27 mouse cellular contexts compared by ENCODE assay signal in the genomic region with DNA sequence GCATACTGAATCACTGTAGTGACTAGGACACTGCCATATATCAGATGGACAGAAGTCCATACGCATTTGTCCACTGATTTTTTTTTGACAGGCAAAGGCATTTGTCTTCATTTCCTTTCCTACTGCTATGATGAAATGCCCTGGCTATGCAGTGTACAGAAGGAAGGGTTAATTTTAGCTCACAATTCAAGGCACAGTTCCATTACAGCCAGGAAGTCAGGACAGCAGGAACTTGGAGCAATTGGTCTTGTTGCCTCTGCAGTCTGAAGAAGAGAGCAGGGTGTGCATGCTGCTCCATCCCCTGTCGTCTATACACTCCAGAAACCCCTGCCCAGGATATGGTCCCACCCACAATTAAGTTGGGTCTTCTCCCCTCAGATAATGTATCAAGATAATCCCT. TPM values are rescaled to one million over a fixed set of nuclear protein-coding genes. Genes with fewer than 3 reads are reported as not detected.
DNase-seq lines count a peak whose midpoint lies in the region; ATAC-seq and TF ChIP-seq lines count a peak whose summit lies in the region.
"Had no signal": no experiment of that assay in that cellular context is flagged by ENCODE, and none has a peak within 500 bp of the region (broad histone marks: within the 10 kb centered on the region; RNA-seq: fewer than 3 reads in every experiment).

No protein-coding gene starts in this region.

- H3K9me3 ChIP-seq in heart, postnatal 0 days (replicated peaks; ENCODE audit: control insufficient read depth, low read length), result no peaks in the 10 kb centered on the region
- no peaks in the 10 kb centered on the region for H3K9me3 ChIP-seq in heart, embryonic 12.5 days (replicated peaks)
- no peaks in the 10 kb centered on the region for H3K9me3 ChIP-seq in lung, embryonic 14.5 days (ENCODE audit: low read depth, low read length)
- no peaks in the 10 kb centered on the region for H3K9me3 ChIP-seq in lung, embryonic 16.5 days (ENCODE audit: control insufficient read depth, low read length)
- no peaks in the 10 kb centered on the region for H3K9me3 ChIP-seq in midbrain, embryonic 11.5 days (ENCODE audit: control insufficient read depth, low read length)
- H3K9me3 ChIP-seq in midbrain, embryonic 14.5 days (ENCODE audit: control insufficient read depth, low read length), result no peaks in the 10 kb centered on the region
- H3K9me3 ChIP-seq: embryonic facial prominence, embryonic 13.5 days; embryonic facial prominence, embryonic 15.5 days; forebrain, embryonic 10.5 days; forebrain, embryonic 12.5 days had no signal

- H3K4me3 ChIP-seq in heart, postnatal 0 days (ENCODE audit: low read depth, low read length), result no peak overlapping the region
- no peak overlapping the region for H3K4me3 ChIP-seq in heart, embryonic 12.5 days
- H3K4me3 ChIP-seq in lung, embryonic 14.5 days (ENCODE audit: low read depth, low read length), result no peak overlapping the region
- H3K4me3 ChIP-seq in lung, embryonic 16.5 days (ENCODE audit: low read length), result no peak overlapping the region
- no peak overlapping the region for H3K4me3 ChIP-seq in midbrain, embryonic 11.5 days (ENCODE audit: low read depth, low read length)
- H3K4me3 ChIP-seq in midbrain, embryonic 14.5 days (replicated peaks; ENCODE audit: low read depth, low read length), result no peak overlapping the region
- H3K4me3 ChIP-seq: embryonic facial prominence, embryonic 13.5 days; embryonic facial prominence, embryonic 15.5 days; erythroblast, embryonic 14.5 days; forebrain, embryonic 10.5 days; forebrain, embryonic 12.5 days had no signal

- no peak for TF ChIP-seq EP300 in heart, postnatal 0 days (IDR thresholded peaks at IDR 0.05; ENCODE audit: low read depth)

- H3K4me1 ChIP-seq in heart, postnatal 0 days (ENCODE audit: control insufficient read depth, insufficient read depth), result no peaks in the 10 kb centered on the region
- 0 out of 2 replicates have a peak, but pooled peaks cover 3% of the 10 kb centered on the region for H3K4me1 ChIP-seq in heart, embryonic 12.5 days (replicated peaks)
- no peaks in the 10 kb centered on the region for H3K4me1 ChIP-seq in lung, embryonic 14.5 days (ENCODE audit: insufficient read depth)
- no peaks in the 10 kb centered on the region for H3K4me1 ChIP-seq in lung, embryonic 16.5 days (replicated peaks; ENCODE audit: control insufficient read depth, insufficient read depth, low read length)
- H3K4me1 ChIP-seq in midbrain, embryonic 11.5 days (ENCODE audit: control insufficient read depth, insufficient read depth, low read length), result no peaks in the 10 kb centered on the region
- H3K4me1 ChIP-seq in midbrain, embryonic 14.5 days (ENCODE audit: control insufficient read depth, insufficient read depth, low read length), result no peaks in the 10 kb centered on the region
- H3K4me1 ChIP-seq: embryonic facial prominence, embryonic 13.5 days; embryonic facial prominence, embryonic 15.5 days; forebrain, embryonic 10.5 days; forebrain, embryonic 12.5 days had no signal

- H3K36me3 ChIP-seq in heart, postnatal 0 days (replicated peaks; ENCODE audit: control insufficient read depth, insufficient read depth, low read length), result peaks cover 31% of the 10 kb centered on the region
- peaks cover 32% of the 10 kb centered on the region for H3K36me3 ChIP-seq in heart, embryonic 12.5 days
- peaks cover 49% of the 10 kb centered on the region for H3K36me3 ChIP-seq in lung, embryonic 14.5 days (ENCODE audit: insufficient read depth)
- peaks cover 17% of the 10 kb centered on the region for H3K36me3 ChIP-seq in lung, embryonic 16.5 days (ENCODE audit: control insufficient read depth, insufficient read depth, low read length)
- H3K36me3 ChIP-seq in midbrain, embryonic 11.5 days (ENCODE audit: control insufficient read depth, insufficient read depth, low read length), result 0 out of 2 replicates have a peak, but pooled peaks cover 2% of the 10 kb centered on the region
- peaks cover 69% of the 10 kb centered on the region for H3K36me3 ChIP-seq in midbrain, embryonic 14.5 days (ENCODE audit: control insufficient read depth, insufficient read depth, low read length)

- H3K9ac ChIP-seq in heart, postnatal 0 days (replicated peaks; ENCODE audit: low read depth, low read length), result no peak overlapping the region
- no peak overlapping the region for H3K9ac ChIP-seq in heart, embryonic 12.5 days
- no peak overlapping the region for H3K9ac ChIP-seq in lung, embryonic 14.5 days
- H3K9ac ChIP-seq in lung, embryonic 16.5 days (ENCODE audit: low read length), result no peak overlapping the region
- no peak overlapping the region for H3K9ac ChIP-seq in midbrain, embryonic 11.5 days (ENCODE audit: low read length)
- H3K9ac ChIP-seq in midbrain, embryonic 14.5 days (replicated peaks; ENCODE audit: low read length), result no peak overlapping the region
- H3K9ac ChIP-seq: embryonic facial prominence, embryonic 13.5 days; embryonic facial prominence, embryonic 15.5 days; forebrain, embryonic 12.5 days had no signal

- H3K27ac ChIP-seq in heart, postnatal 0 days (ENCODE audit: low read depth), result 0 out of 2 replicates have a peak overlapping the region, but pooled peaks have one; percentile 13
- H3K27ac ChIP-seq in heart, embryonic 12.5 days (ENCODE audit: poor library complexity, severe bottlenecking), result no peak overlapping the region
- no peak overlapping the region for H3K27ac ChIP-seq in lung, embryonic 14.5 days (ENCODE audit: low read depth)
- peak overlapping the region; percentile 41; the same call in 1 of the 2 replicates for H3K27ac ChIP-seq in lung, embryonic 16.5 days (ENCODE audit: low read length)
- no peak overlapping the region for H3K27ac ChIP-seq in midbrain, embryonic 11.5 days (ENCODE audit: low read depth, low read length)
- H3K27ac ChIP-seq in midbrain, embryonic 14.5 days (replicated peaks; ENCODE audit: low read depth, low read length), result no peak overlapping the region
- H3K27ac ChIP-seq: embryonic facial prominence, embryonic 13.5 days; embryonic facial prominence, embryonic 15.5 days; forebrain, embryonic 10.5 days; forebrain, embryonic 12.5 days had no signal

- no peak overlapping the region for H3K4me2 ChIP-seq in heart, postnatal 0 days (ENCODE audit: low read depth, low read length)
- H3K4me2 ChIP-seq in heart, embryonic 12.5 days, result no peak overlapping the region
- H3K4me2 ChIP-seq in lung, embryonic 14.5 days, result no peak overlapping the region
- H3K4me2 ChIP-seq in lung, embryonic 16.5 days (ENCODE audit: low read depth, low read length), result no peak overlapping the region
- no peak overlapping the region for H3K4me2 ChIP-seq in midbrain, embryonic 11.5 days
- no peak overlapping the region for H3K4me2 ChIP-seq in midbrain, embryonic 14.5 days (ENCODE audit: low read length)
- H3K4me2 ChIP-seq: embryonic facial prominence, embryonic 13.5 days; embryonic facial prominence, embryonic 15.5 days; forebrain, embryonic 12.5 days had no signal

- WGBS in heart, postnatal 0 days, result 46% methylated on average over 2 of the region's 2 CpGs
- WGBS in heart, embryonic 12.5 days, result 62% methylated on average over 2 of the region's 2 CpGs
- WGBS in lung, embryonic 14.5 days, result 80% methylated on average over 2 of the region's 2 CpGs
- WGBS in lung, embryonic 16.5 days, result 70% methylated on average over 2 of the region's 2 CpGs
- WGBS in midbrain, embryonic 11.5 days, result 83% methylated on average over 2 of the region's 2 CpGs
- WGBS in midbrain, embryonic 14.5 days, result 91% methylated on average over 2 of the region's 2 CpGs

- no peak for TF ChIP-seq CTCF in heart, postnatal 0 days (IDR thresholded peaks at IDR 0.05; ENCODE audit: low read depth)
- TF ChIP-seq CTCF in lung, embryonic 14.5 days (IDR thresholded peaks at IDR 0.05; ENCODE audit: low read depth), result no peak

- no peak for DNase-seq in heart, postnatal 0 days (ENCODE audit: low spot score)
- peak; percentile 49 for DNase-seq in lung, embryonic 14.5 days
- no peak for DNase-seq in lung, adult 18-20 months
- no peak for DNase-seq in lung, postnatal 10 days
- DNase-seq in midbrain, embryonic 11.5 days (ENCODE audit: low spot score, missing footprints), result peak; percentile 54
- DNase-seq in midbrain, embryonic 14.5 days, result no peak
- DNase-seq: adrenal gland, adult 2 months; adrenal gland, postnatal 10 days; adrenal gland, postnatal 25 days; cerebellum, adult 11 months; cerebellum, adult 18-20 months; cerebellum, adult 8-10 months; cerebellum, adult 9-11 months; cerebellum, postnatal 14 days; cerebellum, postnatal 36 days; embryo, embryonic 11 days had no signal

- no peak for ATAC-seq in heart, postnatal 0 days (ENCODE audit: insufficient read depth, low read depth)
- no peak for ATAC-seq in heart, embryonic 12.5 days (ENCODE audit: insufficient number of reproducible peaks, low FRiP score)
- ATAC-seq in lung, embryonic 14.5 days (ENCODE audit: insufficient read depth), result no peak
- ATAC-seq in lung, embryonic 16.5 days (ENCODE audit: low read depth), result peak; percentile 67; the same call in 1 of the 2 replicates
- ATAC-seq in midbrain, embryonic 11.5 days (ENCODE audit: low FRiP score), result no peak
- no peak for ATAC-seq in midbrain, embryonic 14.5 days (ENCODE audit: low FRiP score, low TSS enrichment)
- ATAC-seq: forebrain, embryonic 14.5 days had no signal

- H3K27me3 ChIP-seq in heart, postnatal 0 days (ENCODE audit: control insufficient read depth, insufficient read depth, low read length), result no peaks in the 10 kb centered on the region
- H3K27me3 ChIP-seq in heart, embryonic 12.5 days (replicated peaks), result no peaks in the 10 kb centered on the region
- H3K27me3 ChIP-seq in lung, embryonic 14.5 days (ENCODE audit: insufficient read depth, low read length), result no peaks in the 10 kb centered on the region
- H3K27me3 ChIP-seq in lung, embryonic 16.5 days (ENCODE audit: control insufficient read depth, insufficient read depth, low read depth, low read length), result no peaks in the 10 kb centered on the region
- H3K27me3 ChIP-seq in midbrain, embryonic 11.5 days (ENCODE audit: control insufficient read depth, insufficient read depth, low read length), result no peaks in the 10 kb centered on the region
- H3K27me3 ChIP-seq in midbrain, embryonic 14.5 days (ENCODE audit: control insufficient read depth, insufficient read depth, low read length), result no peaks in the 10 kb centered on the region
- H3K27me3 ChIP-seq: embryonic facial prominence, embryonic 13.5 days; embryonic facial prominence, embryonic 15.5 days; forebrain, embryonic 12.5 days had no signal

RNA-seq across cellular contexts. Expression of a gene that starts 13.5 kb away (rescaled TPM):
- total RNA-seq in heart, postnatal 0 days (2014; rRNA removed; ENCODE audit: low replicate concordance), result 7.1 and 9.4 TPM in 2 replicates
- polyA plus RNA-seq in heart, postnatal 0 days (2015; fragmentation: Nextera tagmentation; extraction: Ambion mirVana), result 5.6 and 6.4 TPM in 2 replicates
- 7.9 and 8.3 TPM in 2 replicates for polyA plus RNA-seq in heart, embryonic 12.5 days (2016; fragmentation: Nextera tagmentation; extraction: Ambion mirVana)
- 16.5 and 17.5 TPM in 2 replicates for polyA plus RNA-seq in lung, embryonic 14.5 days (2014; fragmentation: Nextera tagmentation; extraction: Ambion mirVana)
- polyA plus RNA-seq in lung, embryonic 16.5 days (2015; fragmentation: Nextera tagmentation; extraction: Ambion mirVana), result 11.8 and 12.2 TPM in 2 replicates
- polyA plus RNA-seq in midbrain, embryonic 11.5 days (2014; fragmentation: Nextera tagmentation; extraction: Ambion mirVana), result 10.2 and 11.5 TPM in 2 replicates
- polyA plus RNA-seq in midbrain, embryonic 14.5 days (2014; fragmentation: Nextera tagmentation; extraction: Ambion mirVana), result 28.5 and 31.1 TPM in 2 replicates

RNA-seq across cellular contexts. Expression of a gene that starts 21.6 kb away (rescaled TPM):
- 13.6 and 15.8 TPM in 2 replicates for total RNA-seq in heart, postnatal 0 days (2014; rRNA removed; ENCODE audit: low replicate concordance)
- polyA plus RNA-seq in heart, postnatal 0 days (2015; fragmentation: Nextera tagmentation; extraction: Ambion mirVana), result 6.8 and 7.6 TPM in 2 replicates
- polyA plus RNA-seq in heart, embryonic 12.5 days (2016; fragmentation: Nextera tagmentation; extraction: Ambion mirVana), result 21.0 and 21.1 TPM in 2 replicates
- polyA plus RNA-seq in lung, embryonic 14.5 days (2014; fragmentation: Nextera tagmentation; extraction: Ambion mirVana), result 22.6 and 28.5 TPM in 2 replicates
- 20.2 and 22.4 TPM in 2 replicates for polyA plus RNA-seq in lung, embryonic 16.5 days (2015; fragmentation: Nextera tagmentation; extraction: Ambion mirVana)
- 16.0 and 18.4 TPM in 2 replicates for polyA plus RNA-seq in midbrain, embryonic 11.5 days (2014; fragmentation: Nextera tagmentation; extraction: Ambion mirVana)
- polyA plus RNA-seq in midbrain, embryonic 14.5 days (2014; fragmentation: Nextera tagmentation; extraction: Ambion mirVana), result 8.3 and 9.5 TPM in 2 replicates

RNA-seq across cellular contexts. Expression of a gene that starts 31.2 kb away (rescaled TPM):
- total RNA-seq in heart, postnatal 0 days (2014; rRNA removed; ENCODE audit: low replicate concordance), result 0.54 TPM in 1 of 2 replicates, not detected in the other
- 0.03 TPM in 1 of 2 replicates, not detected in the other for polyA plus RNA-seq in heart, postnatal 0 days (2015; fragmentation: Nextera tagmentation; extraction: Ambion mirVana)
- polyA plus RNA-seq in heart, embryonic 12.5 days (2016; fragmentation: Nextera tagmentation; extraction: Ambion mirVana), result 0.08 TPM in 1 of 2 replicates, not detected in the other
- polyA plus RNA-seq in lung, embryonic 14.5 days (2014; fragmentation: Nextera tagmentation; extraction: Ambion mirVana), result 0.17 and 0.23 TPM in 2 replicates
- polyA plus RNA-seq in lung, embryonic 16.5 days (2015; fragmentation: Nextera tagmentation; extraction: Ambion mirVana), result 0.23 and 0.25 TPM in 2 replicates
- 0.08 and 0.29 TPM in 2 replicates for polyA plus RNA-seq in midbrain, embryonic 11.5 days (2014; fragmentation: Nextera tagmentation; extraction: Ambion mirVana)
- polyA plus RNA-seq in midbrain, embryonic 14.5 days (2014; fragmentation: Nextera tagmentation; extraction: Ambion mirVana), result 1.1 and 1.2 TPM in 2 replicates
- total RNA-seq: common myeloid progenitor, adult 5-6 weeks; MEL had no signal
- polyA plus RNA-seq: C2C12; embryonic facial prominence, embryonic 15.5 days; erythroblast, embryonic 14.5 days had no signal

RNA-seq across cellular contexts. Expression of a gene that starts 50.3 kb away (rescaled TPM):
- 9.9 and 19.4 TPM in 2 replicates for total RNA-seq in heart, postnatal 0 days (2014; rRNA removed; ENCODE audit: low replicate concordance)
- polyA plus RNA-seq in heart, postnatal 0 days (2015; fragmentation: Nextera tagmentation; extraction: Ambion mirVana), result 17.6 and 19.9 TPM in 2 replicates
- 16.6 and 16.9 TPM in 2 replicates for polyA plus RNA-seq in heart, embryonic 12.5 days (2016; fragmentation: Nextera tagmentation; extraction: Ambion mirVana)
- polyA plus RNA-seq in lung, embryonic 14.5 days (2014; fragmentation: Nextera tagmentation; extraction: Ambion mirVana), result 25.7 and 28.2 TPM in 2 replicates
- 28.3 and 31.1 TPM in 2 replicates for polyA plus RNA-seq in lung, embryonic 16.5 days (2015; fragmentation: Nextera tagmentation; extraction: Ambion mirVana)
- polyA plus RNA-seq in midbrain, embryonic 11.5 days (2014; fragmentation: Nextera tagmentation; extraction: Ambion mirVana), result 26.2 and 27.2 TPM in 2 replicates
- 24.4 and 25.0 TPM in 2 replicates for polyA plus RNA-seq in midbrain, embryonic 14.5 days (2014; fragmentation: Nextera tagmentation; extraction: Ambion mirVana)

Comparison
In these comparisons a context has a peak if more than half of its experiments do, and no peak if none do; other contexts are left out.
1. DNase-seq: peak in lung, embryonic 14.5 days (single experiment) and midbrain, embryonic 11.5 days (single experiment); none in heart, postnatal 0 days (single experiment), lung, adult 18-20 months (0 of 2), lung, postnatal 10 days (single experiment) and midbrain, embryonic 14.5 days (single experiment).
2. H3K27ac ChIP-seq: peak in heart, postnatal 0 days (single experiment) and lung, embryonic 16.5 days (single experiment); none in heart, embryonic 12.5 days (single experiment), lung, embryonic 14.5 days (single experiment), midbrain, embryonic 11.5 days (single experiment) and midbrain, embryonic 14.5 days (single experiment).